Mouse (Mus musculus) bone marrow macrophage, adult 2 months (primary cell): ENCODE measurements at regions not wholly inside any gene's neighbourhood (a gene's known extent, or its start where the extent isn't known, plus 50 kb on each side); places are given as distances from the start of the nearest gene placed in this dataset.

ENCODE experiments used
- H3K27ac ChIP-seq: 2 replicates; pipeline ENCODE4 v1.5.1; 2012; ENCODE audit warnings: low read depth, low read length; ENCODE audit not compliant: insufficient read depth
- H3K4me1 ChIP-seq: 2 replicates; pipeline ENCODE4 v1.6.1; 2012; ENCODE audit warnings: low read length; ENCODE audit not compliant: control insufficient read depth, insufficient read depth
- H3K4me3 ChIP-seq: 2 replicates; pipeline ENCODE4 v1.5.1; 2012; ENCODE audit warnings: mild to moderate bottlenecking, low read length, moderate library complexity; ENCODE audit not compliant: insufficient read depth
- CTCF ChIP-seq: IDR thresholded peaks from 2 replicates; pipeline ENCODE4 v1.5.1; 2012; ENCODE audit warnings: low read depth, mild to moderate bottlenecking, low read length, moderate library complexity
- POLR2A ChIP-seq: IDR thresholded peaks from 2 replicates; pipeline ENCODE4 v1.6.1; 2012; ENCODE audit warnings: mild to moderate bottlenecking, low read depth, low read length, borderline replicate concordance

DNA sequence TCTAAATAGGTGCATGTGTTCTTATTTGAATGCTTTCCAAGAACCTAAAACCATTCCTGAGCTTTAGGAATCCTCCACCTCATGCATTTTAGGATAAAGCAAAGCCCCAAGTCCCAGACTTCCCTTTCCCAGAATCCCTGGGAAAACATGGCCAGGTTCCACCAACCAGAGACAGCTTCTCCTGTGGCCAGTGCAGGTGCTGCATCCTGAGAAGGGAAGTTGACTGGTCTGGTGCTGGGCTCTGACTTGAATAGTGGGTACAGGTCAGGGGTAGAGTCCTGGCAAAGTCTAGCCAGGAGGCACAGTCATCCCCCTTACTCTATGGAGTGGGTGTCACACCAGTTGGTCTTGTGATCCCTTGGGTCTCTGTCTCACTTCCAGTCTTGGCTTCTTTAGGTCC, 166.6 kb upstream of the Agap1 start:
- H3K27ac ChIP-seq = no peak overlapping the region
- no peak overlapping the region for H3K4me3 ChIP-seq
- no peaks in the 10 kb centered on the region for H3K4me1 ChIP-seq
- TF ChIP-seq POLR2A (no peak), CTCF (no peak)

DNA sequence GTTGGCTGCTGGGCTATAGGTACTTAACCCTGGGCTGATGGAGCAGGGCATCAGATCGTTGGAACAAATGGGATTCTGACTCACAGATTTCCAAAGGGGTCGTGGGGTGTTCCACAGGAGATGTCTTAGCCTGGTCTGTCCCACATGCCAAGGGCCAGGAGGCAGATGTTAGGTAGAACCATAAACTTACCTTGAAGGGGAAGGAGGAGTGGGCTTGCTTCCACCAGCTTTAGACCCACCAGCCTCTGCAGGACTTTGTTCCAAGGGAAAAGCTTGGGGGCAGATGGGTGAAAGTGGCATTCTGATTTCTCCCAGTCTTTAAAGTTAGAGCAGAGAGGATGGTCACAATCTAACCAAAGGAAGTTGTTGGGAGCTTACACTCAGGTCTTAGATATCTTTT, 165.7 kb upstream of the Agap1 start:
- H3K4me1 ChIP-seq = no peaks in the 10 kb centered on the region
- TF ChIP-seq POLR2A (no peak), CTCF (no peak)
- no peak overlapping the region for H3K27ac ChIP-seq
- no peak overlapping the region for H3K4me3 ChIP-seq

DNA sequence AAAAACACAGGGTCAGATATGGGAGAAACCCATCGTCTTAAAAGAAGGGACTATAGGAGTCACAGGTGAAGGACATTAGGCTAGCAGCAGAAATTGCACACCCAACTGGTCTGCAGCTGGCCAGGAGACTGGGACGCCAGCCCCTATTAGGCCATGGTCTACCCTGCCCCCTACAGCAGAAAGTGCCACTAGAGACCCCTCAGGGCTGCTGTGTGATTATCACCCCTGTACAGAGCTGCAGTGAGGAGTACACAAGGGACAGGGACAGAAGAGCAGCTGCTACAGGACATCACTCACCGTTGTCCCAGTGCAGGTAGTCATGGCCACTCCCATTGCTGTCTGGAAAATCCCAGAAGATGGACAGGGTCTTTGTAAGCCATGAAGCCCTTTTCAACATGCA, 157.9 kb upstream of the Agap1 start:
- no peak for TF ChIP-seq CTCF
- TF ChIP-seq POLR2A = no peak
- Histone ChIP-seq H3K4me3 (no peak overlapping the region), H3K4me1 (no peaks in the 10 kb centered on the region)

DNA sequence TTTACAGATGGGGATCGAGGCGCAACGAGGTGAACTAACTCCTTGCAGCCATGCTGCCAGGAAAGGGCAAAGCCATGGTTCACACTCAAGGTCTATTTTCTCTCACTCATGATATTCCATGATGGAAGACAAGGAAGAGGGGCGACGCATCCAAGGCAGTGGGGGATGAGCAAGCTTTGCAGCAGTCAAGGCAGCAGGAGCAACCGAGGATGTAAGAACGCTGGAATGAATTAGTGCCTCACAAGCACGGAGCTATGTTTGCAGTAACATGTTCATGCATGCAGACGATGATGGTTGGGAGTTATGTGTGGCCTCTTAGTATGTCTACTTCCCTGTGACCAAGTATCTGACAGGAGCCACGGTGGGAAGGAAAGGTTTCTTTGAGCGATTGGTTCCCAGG, 156.8 kb upstream of the Agap1 start:
- TF ChIP-seq CTCF = no peak
- no peak for TF ChIP-seq POLR2A
- H3K4me3 ChIP-seq = no peak overlapping the region
- no peaks in the 10 kb centered on the region; the same call in 1 of the 2 replicates for H3K4me1 ChIP-seq
- H3K27ac ChIP-seq = no peak overlapping the region

More for the DNA sequence above, 157.9 kb upstream of the Agap1 start:
- H3K27ac ChIP-seq = no peak overlapping the region

DNA sequence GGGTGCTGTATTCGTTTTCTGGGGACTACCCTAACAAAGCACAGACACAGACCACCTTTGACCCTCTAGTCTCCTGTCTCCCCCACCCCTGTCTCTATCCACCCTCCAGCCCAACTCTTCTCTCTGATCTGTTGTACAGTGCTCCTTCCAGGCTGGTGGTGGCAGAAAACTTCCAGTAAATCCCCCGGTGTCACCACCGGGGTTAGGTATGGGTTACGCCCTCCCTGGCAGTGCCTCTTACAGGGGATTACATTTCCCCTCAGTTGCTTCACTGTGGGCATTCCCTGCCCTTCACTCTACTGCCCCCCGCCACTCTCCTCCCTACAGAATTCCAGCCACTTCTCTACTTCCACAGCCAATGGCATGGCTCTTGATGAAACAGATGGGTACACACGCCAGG, 153.5 kb upstream of the Agap1 start:
- no peak overlapping the region for H3K4me3 ChIP-seq
- peaks cover 4% of the 10 kb centered on the region for H3K4me1 ChIP-seq
- TF ChIP-seq POLR2A (no peak), CTCF (no peak)
- no peak overlapping the region for H3K27ac ChIP-seq

DNA sequence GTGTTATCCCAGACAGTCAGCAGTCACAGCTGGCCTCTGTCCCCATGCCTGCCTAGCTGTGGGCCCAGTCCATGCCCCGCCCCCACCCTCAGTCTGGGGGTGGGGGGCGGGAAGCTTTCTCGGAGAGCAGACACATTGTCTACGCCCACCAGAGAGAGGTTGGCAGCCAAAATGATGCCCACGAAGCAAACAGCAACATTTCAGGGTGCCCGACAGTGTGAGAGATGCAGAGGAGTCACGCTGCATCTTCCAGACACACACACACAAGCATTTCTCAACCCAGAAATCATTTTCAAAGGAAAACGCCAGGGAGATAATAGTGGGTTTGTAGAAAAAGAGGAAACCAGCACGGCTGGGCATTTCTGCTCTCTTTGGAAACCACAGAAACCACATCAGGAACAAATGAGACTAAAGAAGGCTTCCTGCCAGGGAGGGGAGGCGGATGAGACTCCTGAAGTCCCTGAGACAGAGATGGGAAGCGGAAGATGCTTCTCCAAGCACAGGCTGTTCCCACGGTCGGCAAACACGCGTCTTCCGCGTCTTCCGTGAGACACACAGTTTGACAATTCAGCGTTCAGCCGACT, 152.1 kb upstream of the Agap1 start:
- no peak overlapping the region for H3K4me3 ChIP-seq
- TF ChIP-seq CTCF (no peak), POLR2A (no peak)
- H3K27ac ChIP-seq = no peak overlapping the region
- H3K4me1 ChIP-seq = peaks cover 4% of the 10 kb centered on the region

DNA sequence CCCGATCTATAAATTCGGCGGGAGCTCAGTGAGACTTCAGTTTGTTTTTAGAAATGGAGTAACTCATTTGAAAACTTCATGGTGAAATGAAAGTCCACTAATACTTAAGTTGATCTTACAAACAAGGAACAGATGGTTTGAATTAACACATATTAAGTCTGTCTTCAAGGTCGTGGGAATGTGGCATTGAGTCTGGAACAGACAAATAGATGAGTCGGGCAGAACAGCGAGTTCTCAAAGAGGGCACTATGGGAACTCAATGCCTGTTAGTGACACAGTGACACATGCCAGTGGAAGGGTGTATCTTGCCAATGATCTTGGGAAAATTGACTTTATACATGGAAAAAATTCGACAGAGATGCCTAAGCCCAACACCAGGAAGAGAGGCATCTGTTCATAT, 149.4 kb upstream of the Agap1 start:
- H3K4me3 ChIP-seq = no peak overlapping the region
- no peak for TF ChIP-seq POLR2A
- H3K27ac ChIP-seq = no peak overlapping the region
- H3K4me1 ChIP-seq = peaks cover 4% of the 10 kb centered on the region

DNA sequence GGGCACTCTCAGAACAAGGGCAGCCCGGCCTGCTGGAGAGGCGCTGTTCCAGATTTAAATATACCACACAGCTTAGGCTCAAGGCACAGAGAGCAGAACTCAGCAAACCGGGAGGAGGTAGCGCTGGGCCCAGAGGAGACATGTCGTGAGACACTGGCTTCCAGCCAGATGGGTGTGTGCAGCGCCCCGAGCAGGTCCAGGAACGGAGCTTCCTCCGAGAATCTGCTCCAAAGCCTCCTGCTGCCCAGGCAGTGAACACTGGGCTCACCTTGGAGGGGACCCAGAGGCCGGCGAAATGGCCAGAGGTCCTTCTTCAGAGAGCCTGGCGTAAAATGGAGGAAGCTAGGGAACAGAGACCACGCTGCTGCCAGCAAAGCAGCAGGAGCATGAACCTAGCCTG, 145.8 kb upstream of the Agap1 start:
- H3K27ac ChIP-seq = no peak overlapping the region
- no peak for TF ChIP-seq POLR2A
- no peak for TF ChIP-seq CTCF
- no peak overlapping the region for H3K4me3 ChIP-seq
- H3K4me1 ChIP-seq = no peaks in the 10 kb centered on the region

DNA sequence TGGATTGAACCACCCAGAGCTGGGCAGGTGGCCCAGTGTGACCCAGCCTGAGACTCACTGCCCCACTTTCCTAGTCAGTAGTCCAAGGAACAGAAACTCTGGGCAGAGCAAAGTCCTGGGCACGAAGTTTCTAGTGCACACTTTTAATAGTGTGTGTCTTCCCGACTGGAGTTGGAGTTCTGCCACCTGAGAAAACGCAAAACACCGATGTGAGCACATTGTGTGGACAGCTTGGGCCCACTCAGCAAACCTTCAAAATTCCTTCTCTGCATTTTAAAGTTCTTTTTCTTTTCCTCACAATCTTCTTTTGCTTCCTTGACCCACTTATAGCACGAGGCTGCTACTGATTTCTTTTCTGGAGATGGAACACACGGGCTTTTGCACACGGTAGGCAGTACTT, 141.5 kb upstream of the Agap1 start:
- Histone ChIP-seq H3K27ac (no peak overlapping the region), H3K4me3 (no peak overlapping the region), H3K4me1 (no peaks in the 10 kb centered on the region)
- no peak for TF ChIP-seq CTCF
- TF ChIP-seq POLR2A = no peak

DNA sequence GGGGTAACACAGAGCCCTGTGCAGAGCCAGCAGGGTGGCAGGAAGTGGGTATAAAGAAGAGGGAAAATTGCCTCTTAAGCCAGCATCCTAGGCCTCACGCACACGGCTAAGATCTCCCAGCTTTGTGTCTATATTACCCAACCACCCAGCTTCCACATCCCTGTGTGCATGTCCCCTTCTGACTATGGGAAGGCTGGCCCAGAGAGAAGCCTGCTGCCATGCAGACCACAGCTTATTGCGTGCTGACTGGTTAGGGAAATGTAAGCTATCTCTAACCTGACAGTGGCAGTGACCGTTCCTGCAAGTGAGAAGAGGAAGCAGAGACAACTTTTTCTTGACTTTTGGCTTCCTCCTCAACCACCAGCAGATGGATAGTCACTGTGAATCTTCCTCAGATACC, 136.7 kb upstream of the Agap1 start:
- Histone ChIP-seq H3K4me1 (no peaks in the 10 kb centered on the region), H3K27ac (no peak overlapping the region), H3K4me3 (no peak overlapping the region)
- no peak for TF ChIP-seq CTCF

DNA sequence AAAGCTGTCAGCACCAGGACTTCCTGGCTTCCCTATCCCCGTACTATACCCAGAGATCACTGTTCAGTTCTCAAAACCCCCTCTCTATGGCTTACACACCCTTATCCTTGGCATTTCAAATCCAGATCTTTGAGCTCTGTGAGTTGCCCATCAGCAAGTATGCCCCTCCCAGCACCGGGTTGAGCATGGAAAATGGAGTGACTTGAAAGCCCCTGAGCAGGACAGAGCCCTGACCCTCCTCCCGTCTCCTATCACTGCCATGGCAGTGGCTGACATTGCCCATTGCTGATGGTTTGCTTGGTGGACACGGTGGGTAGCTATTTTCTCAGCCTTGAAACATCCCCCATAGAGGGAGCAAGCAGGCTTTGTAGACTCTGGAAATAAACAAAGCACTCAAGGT, 135.9 kb upstream of the Agap1 start:
- TF ChIP-seq POLR2A (no peak), CTCF (no peak)
- no peak overlapping the region for H3K4me3 ChIP-seq
- H3K27ac ChIP-seq = no peak overlapping the region
- no peaks in the 10 kb centered on the region for H3K4me1 ChIP-seq
